Mouse (Mus musculus) thymus, adult 2 months (tissue): ENCODE measurements around the gene C5ar1.

ENCODE experiments used
- CTCF ChIP-seq: fragments of 200-500 bp; IDR thresholded peaks from 2 replicates; pipeline ENCODE4 v1.5.1; 2012; ENCODE audit warnings: mild to moderate bottlenecking, control low read depth, low read length, moderate library complexity, borderline replicate concordance; ENCODE audit not compliant: control insufficient read depth, poor library complexity, insufficient read depth; ENCODE audit errors: extremely low read depth
- POLR2A ChIP-seq: fragments of 200-500 bp; IDR thresholded peaks from 2 replicates; pipeline ENCODE4 v1.6.1; 2012; ENCODE audit warnings: mild to moderate bottlenecking, low read length, control low read depth, moderate library complexity; ENCODE audit not compliant: control insufficient read depth, poor library complexity, insufficient read depth; ENCODE audit errors: extremely low read depth

DNA sequence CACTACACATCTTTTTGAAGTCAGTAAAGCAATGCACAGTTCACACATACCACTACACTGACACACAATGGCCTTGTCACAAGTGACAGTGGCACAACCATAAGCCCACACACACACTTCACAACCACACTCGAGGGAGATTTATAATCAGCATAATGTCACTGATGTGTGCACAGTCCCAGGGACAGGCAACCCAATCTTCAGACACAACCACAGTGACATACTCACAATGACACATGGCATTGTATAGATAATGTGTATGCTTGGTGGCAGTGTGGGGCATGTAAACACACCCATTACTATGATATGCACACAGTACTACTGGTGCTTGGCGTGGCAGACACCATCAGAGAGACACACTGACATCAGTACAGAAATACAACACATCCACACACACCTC is 36.8 kb upstream of the C5ar1 start:
- TF ChIP-seq CTCF (no peak), POLR2A (no peak)
